Mouse (Mus musculus) MEL (cell line): ENCODE measurements around the gene Tcf15. TPM values are rescaled to one million over a fixed set of nuclear protein-coding genes. Genes with fewer than 3 reads are reported as not detected.

Source experiments
- DNase-seq: peaks from one replicate; pipeline ENCODE4 v3.0.0; 2011; ENCODE audit warnings: low read depth, low spot score
- H3K27ac ChIP-seq: 2 replicates; pipeline ENCODE4 v1.5.1; 2012; ENCODE audit warnings: low read depth, mild to moderate bottlenecking, control low read depth, low read length, moderate library complexity; ENCODE audit not compliant: control insufficient read depth
- H3K27me3 ChIP-seq, 2 experiments: fragments of 150-350 bp in 1 of 2; sonication (generic) in 1 of 2; 2 replicates each; pipeline ENCODE4 v1.6.1; 2012; ENCODE audit warnings: low read length in 2 of 2, mild to moderate bottlenecking in 2 of 2, improper control_type of control experiment in 1 of 2, moderate library complexity in 1 of 2; ENCODE audit not compliant: insufficient read depth in 2 of 2, control insufficient read depth in 1 of 2
- H3K36me3 ChIP-seq, 2 experiments: 2 replicates each; pipeline ENCODE4 v1.6.1; 2012 to 2014; ENCODE audit warnings: low read length in 2 of 2, improper control_type of control experiment in 1 of 2, inconsistent platforms in 1 of 2, mild to moderate bottlenecking in 1 of 2; ENCODE audit not compliant: insufficient read depth in 2 of 2, control insufficient read depth in 1 of 2
- H3K4me1 ChIP-seq, 2 experiments: fragments of 150-350 bp in 1 of 2; sonication (generic) in 1 of 2; 2 replicates each; pipeline ENCODE4 v1.6.1; 2012; ENCODE audit warnings: low read length in 2 of 2, improper control_type of control experiment in 1 of 2, mild to moderate bottlenecking in 1 of 2; ENCODE audit not compliant: insufficient read depth in 2 of 2, control insufficient read depth in 1 of 2
- H3K4me3 ChIP-seq, 2 experiments: fragments of 150-350 bp in 1 of 2; sonication (generic) in 1 of 2; 2 replicates each; pipeline ENCODE4 v1.5.1; 2012; ENCODE audit warnings: low read depth in 2 of 2, low read length in 2 of 2, mild to moderate bottlenecking in 2 of 2, moderate library complexity in 2 of 2, control low read depth in 1 of 2, improper control_type of control experiment in 1 of 2; ENCODE audit not compliant: control insufficient read depth in 1 of 2, insufficient read depth in 1 of 2
- H3K79me2 ChIP-seq: 2 replicates; pipeline ENCODE4 v1.6.1; 2012; ENCODE audit warnings: mild to moderate bottlenecking, low read length, moderate library complexity; ENCODE audit not compliant: control insufficient read depth, poor library complexity, insufficient read depth
- H3K9ac ChIP-seq: 2 replicates; pipeline ENCODE4 v1.6.1; 2012; ENCODE audit warnings: low read depth, mild to moderate bottlenecking, control low read depth, low read length, moderate library complexity; ENCODE audit not compliant: control insufficient read depth, poor library complexity, severe bottlenecking
- H3K9me3 ChIP-seq: fragments of 150-350 bp; sonication (generic); replicated peaks from 2 replicates; pipeline ENCODE4 v1.6.1; 2012; ENCODE audit warnings: mild to moderate bottlenecking, low read length, improper control_type of control experiment, moderate library complexity; ENCODE audit not compliant: insufficient read depth
- BHLHE40 ChIP-seq: IDR thresholded peaks from 2 replicates; pipeline ENCODE4 v1.6.1; 2012; ENCODE audit warnings: low read depth, mild to moderate bottlenecking, inconsistent platforms, low read length, improper control_type of control experiment, borderline replicate concordance
- CHD1 ChIP-seq: IDR thresholded peaks from 2 replicates; pipeline ENCODE4 v1.6.1; 2012; ENCODE audit warnings: low read depth, mild to moderate bottlenecking, inconsistent platforms, low read length, improper control_type of control experiment
- CHD2 ChIP-seq: IDR thresholded peaks from 2 replicates; pipeline ENCODE4 v1.6.1; 2011; ENCODE audit warnings: low read length, improper control_type of control experiment
- CTCF ChIP-seq, 3 experiments: IDR thresholded peaks in 2 of 3; conservative IDR thresholded peaks in 1 of 3; 2 replicates each; pipeline ENCODE4 v1.5.1; 2011 to 2012; ENCODE audit warnings: low read length in 3 of 3, low read depth in 2 of 3, mild to moderate bottlenecking in 2 of 3, improper control_type of control experiment in 1 of 3, inconsistent platforms in 1 of 3, mixed read lengths in 1 of 3, moderate library complexity in 1 of 3; ENCODE audit not compliant: control insufficient read depth in 1 of 3, insufficient read depth in 1 of 3, poor library complexity in 1 of 3, severe bottlenecking in 1 of 3
- E2F4 ChIP-seq: IDR thresholded peaks from 2 replicates; pipeline ENCODE4 v1.6.1; 2011; ENCODE audit warnings: low read depth, low read length, improper control_type of control experiment, borderline replicate concordance
- ELF1 ChIP-seq: IDR thresholded peaks from 2 replicates; pipeline ENCODE4 v1.6.1; 2014; ENCODE audit warnings: low read depth, mild to moderate bottlenecking, inconsistent platforms, low read length, improper control_type of control experiment, moderate library complexity
- EP300 ChIP-seq, 2 experiments: IDR thresholded peaks; 2 replicates each; pipeline ENCODE4 v1.6.1; 2011; ENCODE audit warnings: improper control_type of control experiment in 2 of 2, low read length in 2 of 2, low read depth in 1 of 2, mild to moderate bottlenecking in 1 of 2
- ETS1 ChIP-seq: IDR thresholded peaks from 2 replicates; pipeline ENCODE4 v1.6.1; 2012; ENCODE audit warnings: low read depth, mild to moderate bottlenecking, inconsistent platforms, low read length, improper control_type of control experiment, moderate library complexity
- GABPA ChIP-seq: IDR thresholded peaks from 2 replicates; pipeline ENCODE4 v1.6.1; 2012; ENCODE audit warnings: low read depth, mild to moderate bottlenecking, inconsistent platforms, low read length, improper control_type of control experiment, moderate library complexity
- HCFC1 ChIP-seq: IDR thresholded peaks from 2 replicates; pipeline ENCODE4 v1.6.1; 2012; ENCODE audit warnings: low read depth, mild to moderate bottlenecking, inconsistent platforms, low read length, improper control_type of control experiment, moderate library complexity
- JUND ChIP-seq: IDR thresholded peaks from 2 replicates; pipeline ENCODE4 v1.6.1; 2011; ENCODE audit warnings: low read depth, mild to moderate bottlenecking, improper control_type of control experiment, low read length
- MAFK ChIP-seq: IDR thresholded peaks from 2 replicates; pipeline ENCODE4 v1.6.1; 2011; ENCODE audit warnings: low read depth, mild to moderate bottlenecking, low read length, improper control_type of control experiment, borderline replicate concordance
- MAX ChIP-seq: IDR thresholded peaks from 2 replicates; pipeline ENCODE4 v1.6.1; 2011; ENCODE audit warnings: low read length, improper control_type of control experiment
- MXI1 ChIP-seq: IDR thresholded peaks from 2 replicates; pipeline ENCODE4 v1.6.1; 2011; ENCODE audit warnings: mild to moderate bottlenecking, low read depth, low read length, improper control_type of control experiment
- MYC ChIP-seq: IDR thresholded peaks from 2 replicates; pipeline ENCODE4 v1.6.1; 2011; ENCODE audit warnings: low read depth, mild to moderate bottlenecking, low read length, improper control_type of control experiment, moderate library complexity
- NELFE ChIP-seq: IDR thresholded peaks from 2 replicates; pipeline ENCODE4 v1.6.1; 2011; ENCODE audit warnings: low read depth, low read length, improper control_type of control experiment
- NRF1 ChIP-seq: IDR thresholded peaks from 2 replicates; pipeline ENCODE4 v1.6.1; 2014; ENCODE audit warnings: low read depth, mild to moderate bottlenecking, inconsistent platforms, low read length, improper control_type of control experiment, moderate library complexity; ENCODE audit not compliant: poor library complexity, insufficient read depth, severe bottlenecking
- POLR2AphosphoS2 ChIP-seq: IDR thresholded peaks from 2 replicates; pipeline ENCODE4 v1.6.1; 2011; ENCODE audit warnings: low read length, improper control_type of control experiment
- POLR2AphosphoS5 ChIP-seq: IDR thresholded peaks from 2 replicates; pipeline ENCODE4 v1.6.1; 2012; ENCODE audit warnings: low read depth, borderline replicate concordance, mild to moderate bottlenecking, inconsistent platforms, low read length, moderate library complexity, mixed read lengths
- RCOR1 ChIP-seq: IDR thresholded peaks from 2 replicates; pipeline ENCODE4 v1.6.1; 2012; ENCODE audit warnings: low read depth, mild to moderate bottlenecking, inconsistent platforms, low read length, improper control_type of control experiment
- SIN3A ChIP-seq: IDR thresholded peaks from 2 replicates; pipeline ENCODE4 v1.6.1; 2012; ENCODE audit warnings: low read length, improper control_type of control experiment, inconsistent platforms
- TBP ChIP-seq: IDR thresholded peaks from 2 replicates; pipeline ENCODE4 v1.8.0; 2011; ENCODE audit warnings: low read depth, low read length, improper control_type of control experiment
- TCF12 ChIP-seq: IDR thresholded peaks from 2 replicates; pipeline ENCODE4 v1.6.1; 2014; ENCODE audit warnings: low read depth, mild to moderate bottlenecking, inconsistent platforms, low read length, improper control_type of control experiment, moderate library complexity
- UBTF ChIP-seq: IDR thresholded peaks from 2 replicates; pipeline ENCODE4 v1.6.1; 2012; ENCODE audit warnings: low read depth, mild to moderate bottlenecking, inconsistent platforms, low read length, improper control_type of control experiment, moderate library complexity, borderline replicate concordance; ENCODE audit not compliant: insufficient read depth
- USF1 ChIP-seq: IDR thresholded peaks from 2 replicates; pipeline ENCODE4 v1.6.1; 2014; ENCODE audit warnings: low read depth, mild to moderate bottlenecking, inconsistent platforms, low read length, improper control_type of control experiment, moderate library complexity
- ZKSCAN1 ChIP-seq: IDR thresholded peaks from 2 replicates; pipeline ENCODE4 v1.6.1; 2012; ENCODE audit warnings: low read depth, mild to moderate bottlenecking, inconsistent platforms, low read length, improper control_type of control experiment, moderate library complexity
- ZMIZ1 ChIP-seq: IDR thresholded peaks from 2 replicates; pipeline ENCODE4 v1.6.1; 2012; ENCODE audit warnings: low read depth, mild to moderate bottlenecking, inconsistent platforms, low read length, improper control_type of control experiment, moderate library complexity
- ZNF384 ChIP-seq: IDR thresholded peaks from 2 replicates; pipeline ENCODE4 v1.6.1; 2012; ENCODE audit warnings: low read depth, mild to moderate bottlenecking, inconsistent platforms, low read length, improper control_type of control experiment
- polyA plus RNA-seq, 2 experiments: library from polyadenylated mRNA; stranded (reverse) in 1 of 2; unstranded in 1 of 2; fragments of >175 nt in 1 of 2; fragments of >200 nt in 1 of 2; gene quantifications; 2 replicates each; pipeline versions ENCODE4 v1.2.1 to v1.2.4; 2012; ENCODE audit warnings: low replicate concordance in 2 of 2, low read depth in 1 of 2; ENCODE audit not compliant: insufficient read length in 2 of 2, insufficient read depth in 1 of 2, missing spikeins in 1 of 2
- total RNA-seq: library from RNA; depleted of rRNA; stranded (reverse); fragments of 300-350 nt; gene quantifications from 2 replicates; pipeline ENCODE4 v1.2.3, GENCODE M21; 2012

Tcf15 gene
- total and polyA plus RNA-seq, 3 experiments, result not detected

GRCm38 (mm10) chr2:152104711-152105317 is 38.5 kb upstream of the Tcf15 start:
- H3K27ac ChIP-seq, result peak overlapping the region; percentile 67
- peak; percentile 69 for DNase-seq

GRCm38 (mm10) chr2:152105318-152106224 is 37.8 kb upstream of the Tcf15 start, which contains the start of gene Srxn1:
TSS of gene Srxn1 (plus strand) at chr2:152105516.
- peak; percentile 92 for DNase-seq
- H3K9ac ChIP-seq, result peak within 1 kb of the TSS; percentile 95
- TF ChIP-seq MAX, result peak; percentile 75
- peak; percentile 77; the same call in 1 of the 2 replicates for TF ChIP-seq ZMIZ1
- no peak for TF ChIP-seq ZKSCAN1
- peak; percentile 23; the same call in 1 of the 2 replicates for TF ChIP-seq MXI1
- TF ChIP-seq RCOR1, result no peak
- TF ChIP-seq SIN3A, result peak; percentile 64
- no peak for TF ChIP-seq BHLHE40
- TF ChIP-seq NRF1, result 0 out of 2 replicates have a peak, but pooled peaks have one; percentile 20
- peak; percentile 62; the same call in 1 of the 2 replicates for TF ChIP-seq ZNF384
- no peak for TF ChIP-seq CHD2
- no peak; the same call in 1 of the 2 replicates for TF ChIP-seq E2F4
- no peak for TF ChIP-seq JUND
- TF ChIP-seq GABPA, result peak; percentile 92
- 0 out of 4 replicates have a peak, but pooled peaks of 1 of the 2 experiments have one; percentile 30 for TF ChIP-seq EP300 (IDR thresholded peaks at IDR 0.05; ENCODE audit: low read depth in 1 of 2, low read length in 2 of 2)
- no peak for TF ChIP-seq POLR2AphosphoS5
- TF ChIP-seq HCFC1, result peak; percentile 70
- peak; percentile 88 for TF ChIP-seq POLR2AphosphoS2
- TF ChIP-seq MAFK, result peak; percentile 80
- TF ChIP-seq CTCF (IDR thresholded peaks at IDR 0.05 in 2 of 3, conservative IDR thresholded peaks at IDR 0.05 in 1 of 3; ENCODE audit: control insufficient read depth in 1 of 3, insufficient read depth in 1 of 3, low read depth in 2 of 3, low read length in 3 of 3, poor library complexity in 1 of 3, severe bottlenecking in 1 of 3), result peak in 2 of 3 experiments; percentile 10 to 15; a peak in 4 of 6 replicates
- TF ChIP-seq MYC, result no peak
- TF ChIP-seq TCF12, result 0 out of 2 replicates have a peak, but pooled peaks have one; percentile 20
- peak; percentile 10; the same call in 1 of the 2 replicates for TF ChIP-seq ELF1

More at GRCm38 (mm10) chr2:152104711-152105317, 38.5 kb upstream of the Tcf15 start:
- peaks cover 0 to 10% of the 10 kb centered on the region in 2 experiments; a peak in 3 of 4 replicates for H3K36me3 ChIP-seq
- no peak for TF ChIP-seq NRF1
- TF ChIP-seq MXI1, result peak; percentile 12
- TF ChIP-seq ELF1, result no peak
- TF ChIP-seq EP300 (IDR thresholded peaks at IDR 0.05; ENCODE audit: low read depth in 1 of 2, low read length in 2 of 2), result no peak
- no peak for TF ChIP-seq SIN3A
- TF ChIP-seq USF1, result peak; percentile 83
- TF ChIP-seq TBP, result 0 out of 2 replicates have a peak, but pooled peaks have one; percentile 6
- TF ChIP-seq ETS1, result peak; percentile 77
- TF ChIP-seq MYC, result 0 out of 2 replicates have a peak, but pooled peaks have one; percentile 41
- no peak for TF ChIP-seq NELFE
- TF ChIP-seq CHD1, result no peak; the same call in 1 of the 2 replicates
- TF ChIP-seq UBTF, result no peak
- H3K4me3 ChIP-seq, result peak overlapping the region; percentile 70
- peak overlapping the region; percentile 95 for H3K9ac ChIP-seq
- H3K9me3 ChIP-seq, result no peaks in the 10 kb centered on the region
- H3K4me1 ChIP-seq, result peaks cover 2 to 10% of the 10 kb centered on the region in 2 experiments; a peak in 3 of 4 replicates
- H3K27me3 ChIP-seq, result peaks cover 6 to 10% of the 10 kb centered on the region in 2 experiments; a peak in 3 of 4 replicates
- peaks cover 22% of the 10 kb centered on the region for H3K79me2 ChIP-seq

More at GRCm38 (mm10) chr2:152105318-152106224, 37.8 kb upstream of the Tcf15 start, which contains the start of gene Srxn1:
- Histone ChIP-seq H3K4me3 (peak within 1 kb of the TSS; percentile 70), H3K36me3 (peaks cover 0 to 10% of the 10 kb centered on the region in 2 experiments; a peak in 3 of 4 replicates), H3K27me3 (peaks cover 4 to 8% of the 10 kb centered on the region in 2 experiments; a peak in 3 of 4 replicates), H3K9me3 (no peaks in the 10 kb centered on the region), H3K4me1 (peaks cover 2 to 10% of the 10 kb centered on the region in 2 experiments; a peak in 3 of 4 replicates), H3K79me2 (peaks cover 22% of the 10 kb centered on the region), H3K27ac (peak within 1 kb of the TSS; percentile 67)
